Mouse (Mus musculus) embryonic fibroblast, embryonic 13.5 days (primary cell): ENCODE measurements at regions not wholly inside any gene's neighbourhood (a gene's known extent, or its start where the extent isn't known, plus 50 kb on each side); places are given as distances from the start of the nearest gene placed in this dataset.

ENCODE experiments used
- CTCF ChIP-seq: IDR thresholded peaks from 2 replicates; pipeline ENCODE4 v1.5.1; 2011; ENCODE audit warnings: mild to moderate bottlenecking, control low read depth, low read length, moderate library complexity, borderline replicate concordance; ENCODE audit not compliant: insufficient read depth
- POLR2A ChIP-seq: IDR thresholded peaks from 2 replicates; pipeline ENCODE4 v1.6.1; 2011; ENCODE audit warnings: low read depth, mild to moderate bottlenecking, control low read depth, low read length, moderate library complexity

DNA sequence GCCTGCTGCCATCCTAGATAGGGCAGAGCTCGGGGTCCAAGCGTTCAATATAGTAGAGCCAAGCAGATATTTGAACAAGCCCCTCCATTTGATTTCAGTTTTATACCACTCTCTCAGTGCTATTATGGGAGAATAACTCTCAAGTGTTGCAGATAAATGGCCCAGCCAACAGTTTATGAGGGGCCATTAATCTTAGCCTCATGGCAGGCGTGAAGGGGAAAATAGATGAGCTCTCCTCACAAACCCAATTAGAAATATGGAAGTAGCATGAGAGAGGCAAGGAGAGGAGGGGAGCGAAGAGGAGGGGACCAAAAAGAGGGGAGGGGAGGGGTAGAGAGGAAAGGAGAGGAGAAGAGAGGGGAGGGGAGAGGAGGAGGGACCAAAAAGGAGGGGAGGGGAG lies 213.3 kb downstream of the Tmsb4x start:
- TF ChIP-seq POLR2A, result no peak
- no peak for TF ChIP-seq CTCF
